Mouse (Mus musculus): ENCODE measurements around the gene Sat1. TPM values are rescaled to one million over a fixed set of nuclear protein-coding genes. Genes with fewer than 3 reads are reported as not detected.
A peak's percentile ranks its signal among the peaks of the same experiment; 100 is the strongest.
"Not testable (repeated sequence)": the region's sequence is repeated elsewhere in the genome, so short reads cannot be mapped to it uniquely, and the experiment has no call there.

Gene Sat1
- 75.5 and 84.7 TPM in 2 replicates for polyA plus RNA-seq (2015; fragmentation: Nextera tagmentation; extraction: Ambion mirVana)

GRCm38 (mm10) chrX:155216271-155216670, at the start of gene Sat1:
TSS of gene Sat1 (minus strand) at chrX:155216449.
- H3K9ac ChIP-seq = peak within 1 kb of the TSS; percentile 77
- H3K9me3 ChIP-seq (replicated peaks) = no peaks in the 10 kb centered on the region
- DNase-seq (peak; percentile 87), ATAC-seq (ENCODE audit: low read depth) (peak; percentile 100)
- no peaks in the 10 kb centered on the region for H3K27me3 ChIP-seq
- H3K4me1 ChIP-seq (replicated peaks) = no peaks in the 10 kb centered on the region; the same call in 1 of the 2 replicates
- H3K4me2 ChIP-seq = peak within 1 kb of the TSS; percentile 71
- H3K4me3 ChIP-seq (replicated peaks) = peak within 1 kb of the TSS; percentile 68
- peak within 1 kb of the TSS; percentile 63 for H3K27ac ChIP-seq
- no peaks in the 10 kb centered on the region for H3K36me3 ChIP-seq
- 13% methylated on average over 26 of the region's 26 CpGs for WGBS (ENCODE audit: insufficient replicate concordance)

- H3K27ac ChIP-seq = no peak overlapping the region
These were observed 46.6 kb upstream of the Sat1 start for GRCm38 (mm10) chrX:155262915-155263252.

GRCm38 (mm10) chrX:155262235-155262914, 46.1 kb upstream of the Sat1 start, which contains the start of gene Acot9:
TSS of gene Acot9 (plus strand) at chrX:155262443.
- 26% methylated on average over 34 of the region's 37 CpGs for WGBS (ENCODE audit: insufficient replicate concordance)
- ATAC-seq (ENCODE audit: low read depth) (peak; percentile 100), DNase-seq (peak; percentile 82)
- Histone ChIP-seq H3K4me3 (replicated peaks) (peak within 1 kb of the TSS; percentile 63), H3K36me3 (no peaks in the 10 kb centered on the region), H3K27ac (peak within 1 kb of the TSS; percentile 53; the same call in 1 of the 2 replicates), H3K27me3 (no peaks in the 10 kb centered on the region), H3K4me1 (replicated peaks) (peaks cover 3% of the 10 kb centered on the region; the same call in 1 of the 2 replicates), H3K9me3 (replicated peaks) (no peaks in the 10 kb centered on the region), H3K9ac (peak within 1 kb of the TSS; percentile 66), H3K4me2 (peak within 1 kb of the TSS; percentile 70)

More at GRCm38 (mm10) chrX:155262915-155263252, 46.6 kb upstream of the Sat1 start:
- Histone ChIP-seq H3K9ac (peak overlapping the region; percentile 66), H3K36me3 (no peaks in the 10 kb centered on the region), H3K27me3 (no peaks in the 10 kb centered on the region), H3K9me3 (replicated peaks) (no peaks in the 10 kb centered on the region), H3K4me3 (replicated peaks) (peak overlapping the region; percentile 63), H3K4me1 (replicated peaks) (peaks cover 3% of the 10 kb centered on the region; the same call in 1 of the 2 replicates), H3K4me2 (peak overlapping the region; percentile 70)
- DNase-seq (no peak), ATAC-seq (ENCODE audit: low read depth) (no peak)
- 32% methylated on average over 1 of the region's 1 CpGs for WGBS (ENCODE audit: insufficient replicate concordance)

- no peaks in the 10 kb centered on the region for H3K9me3 ChIP-seq (replicated peaks)
- H3K9ac ChIP-seq = no peak overlapping the region
- no peaks in the 10 kb centered on the region for H3K36me3 ChIP-seq
- no peaks in the 10 kb centered on the region for H3K27me3 ChIP-seq
- DNase-seq (no peak), ATAC-seq (ENCODE audit: low read depth) (no peak)
- no peak overlapping the region for H3K27ac ChIP-seq
- peaks cover under 1% of the 10 kb centered on the region; the same call in 1 of the 2 replicates for H3K4me1 ChIP-seq (replicated peaks)
- no peak overlapping the region for H3K4me2 ChIP-seq
- no peak overlapping the region for H3K4me3 ChIP-seq (replicated peaks)
These were observed 40.6 kb upstream of the Sat1 start for GRCm38 (mm10) chrX:155256856-155257255.

GRCm38 (mm10) chrX:155218277-155218676, 2.0 kb upstream of the Sat1 start:
- Histone ChIP-seq H3K9ac (no peak overlapping the region), H3K9me3 (replicated peaks) (no peaks in the 10 kb centered on the region), H3K36me3 (no peaks in the 10 kb centered on the region), H3K27me3 (no peaks in the 10 kb centered on the region), H3K4me2 (no peak overlapping the region), H3K4me1 (replicated peaks) (no peaks in the 10 kb centered on the region; the same call in 1 of the 2 replicates), H3K4me3 (replicated peaks) (no peak overlapping the region), H3K27ac (no peak overlapping the region)
- 56% methylated on average over 2 of the region's 2 CpGs for WGBS (ENCODE audit: insufficient replicate concordance)
- DNase-seq (no peak), ATAC-seq (ENCODE audit: low read depth) (no peak)

GRCm38 (mm10) chrX:155215501-155216248, 574 bp downstream of the Sat1 start:
- ATAC-seq (ENCODE audit: low read depth) = peak; percentile 61
- Histone ChIP-seq H3K4me2 (peak overlapping the region; percentile 71), H3K4me1 (replicated peaks) (no peaks in the 10 kb centered on the region; the same call in 1 of the 2 replicates), H3K27ac (peak overlapping the region; percentile 63), H3K4me3 (replicated peaks) (peak overlapping the region; percentile 68), H3K9me3 (replicated peaks) (no peaks in the 10 kb centered on the region), H3K27me3 (no peaks in the 10 kb centered on the region), H3K9ac (peak overlapping the region; percentile 77), H3K36me3 (no peaks in the 10 kb centered on the region)
- WGBS (ENCODE audit: insufficient replicate concordance) = 15% methylated on average over 20 of the region's 24 CpGs
- peak; percentile 3 for DNase-seq

- peak overlapping the region; percentile 71; the same call in 1 of the 2 replicates for H3K4me2 ChIP-seq
- no peak overlapping the region for H3K9ac ChIP-seq
- ATAC-seq (ENCODE audit: low read depth) (no peak), DNase-seq (no peak)
- H3K36me3 ChIP-seq = no peaks in the 10 kb centered on the region
- no peaks in the 10 kb centered on the region; the same call in 1 of the 2 replicates for H3K4me1 ChIP-seq (replicated peaks)
- 39% methylated on average over 5 of the region's 5 CpGs for WGBS (ENCODE audit: insufficient replicate concordance)
- no peaks in the 10 kb centered on the region for H3K27me3 ChIP-seq
- no peaks in the 10 kb centered on the region for H3K9me3 ChIP-seq (replicated peaks)
- no peak overlapping the region for H3K27ac ChIP-seq
- H3K4me3 ChIP-seq (replicated peaks) = 0 out of 2 replicates have a peak overlapping the region, but pooled peaks have one; percentile 68
These were observed 1.7 kb downstream of the Sat1 start for GRCm38 (mm10) chrX:155214291-155215136.

GRCm38 (mm10) chrX:155208671-155209070, 7.6 kb downstream of the Sat1 start:
- Histone ChIP-seq H3K9ac (no peak overlapping the region), H3K4me3 (replicated peaks) (no peak overlapping the region), H3K27ac (no peak overlapping the region), H3K9me3 (replicated peaks) (no peaks in the 10 kb centered on the region), H3K27me3 (no peaks in the 10 kb centered on the region), H3K4me2 (no peak overlapping the region), H3K36me3 (no peaks in the 10 kb centered on the region), H3K4me1 (replicated peaks) (no peaks in the 10 kb centered on the region)
- WGBS (ENCODE audit: insufficient replicate concordance) = 27% methylated on average over 1 of the region's 1 CpGs
- ATAC-seq (ENCODE audit: low read depth) (no peak), DNase-seq (no peak)

- ATAC-seq (ENCODE audit: low read depth) = not testable (repeated sequence)
- WGBS (ENCODE audit: insufficient replicate concordance) = 63% methylated on average over 2 of the region's 2 CpGs
These were observed 10.8 kb downstream of the Sat1 start for GRCm38 (mm10) chrX:155205436-155205835.

GRCm38 (mm10) chrX:155202406-155203305, 13.6 kb downstream of the Sat1 start:
- no peaks in the 10 kb centered on the region for H3K4me1 ChIP-seq (replicated peaks)
- WGBS (ENCODE audit: insufficient replicate concordance) = 61% methylated on average over 2 of the region's 2 CpGs
- H3K27me3 ChIP-seq = no peaks in the 10 kb centered on the region
- H3K36me3 ChIP-seq = no peaks in the 10 kb centered on the region
- ATAC-seq (ENCODE audit: low read depth) = no peak
- no peak overlapping the region for H3K4me2 ChIP-seq
- H3K27ac ChIP-seq = no peak overlapping the region
- no peak overlapping the region for H3K9ac ChIP-seq
- DNase-seq = no peak
- H3K9me3 ChIP-seq (replicated peaks) = no peaks in the 10 kb centered on the region
- no peak overlapping the region for H3K4me3 ChIP-seq (replicated peaks)

More at GRCm38 (mm10) chrX:155205436-155205835, 10.8 kb downstream of the Sat1 start:
- not testable (repeated sequence) for H3K9ac ChIP-seq; H3K4me3 ChIP-seq (replicated peaks); H3K4me1 ChIP-seq (replicated peaks); H3K27ac ChIP-seq; DNase-seq; H3K36me3 ChIP-seq; H3K9me3 ChIP-seq (replicated peaks); H3K27me3 ChIP-seq; H3K4me2 ChIP-seq

Data from liver, embryonic 13.5 days (tissue).